Mouse (Mus musculus) liver, embryonic 14.5 days (tissue): ENCODE measurements around the gene Ufc1.

Source experiments
- CTCF ChIP-seq: IDR thresholded peaks from 2 replicates; pipeline ENCODE4 v1.5.1; 2016; ENCODE audit warnings: antibody characterized with exemption, low read depth, control low read depth
- EP300 ChIP-seq: IDR thresholded peaks from 2 replicates; pipeline ENCODE4 v1.6.1; 2016; ENCODE audit warnings: antibody characterized with exemption, low read depth

DNA sequence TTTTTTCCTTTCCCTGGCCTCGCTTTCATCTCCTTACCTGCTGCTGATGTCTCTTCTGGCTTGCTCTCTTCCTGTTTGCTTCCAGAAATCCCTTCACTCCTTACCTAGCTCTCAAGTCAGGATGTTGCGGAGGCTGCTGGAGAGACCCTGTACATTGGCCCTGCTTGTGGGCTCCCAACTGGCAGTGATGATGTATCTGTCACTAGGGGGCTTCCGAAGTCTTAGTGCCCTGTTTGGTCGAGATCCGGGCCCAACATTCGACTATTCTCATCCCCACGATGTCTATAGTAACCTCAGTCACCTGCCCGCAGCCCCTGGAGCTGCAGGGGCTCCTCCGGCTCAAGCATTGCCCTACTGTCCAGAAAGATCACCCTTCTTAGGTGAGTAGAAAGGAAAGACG lies 23.2 kb downstream of the Ufc1 start:
- TF ChIP-seq CTCF (no peak; the same call in 1 of the 2 replicates), EP300 (no peak)
